9 mouse cellular contexts compared by ENCODE assay signal in the genomic region with DNA sequence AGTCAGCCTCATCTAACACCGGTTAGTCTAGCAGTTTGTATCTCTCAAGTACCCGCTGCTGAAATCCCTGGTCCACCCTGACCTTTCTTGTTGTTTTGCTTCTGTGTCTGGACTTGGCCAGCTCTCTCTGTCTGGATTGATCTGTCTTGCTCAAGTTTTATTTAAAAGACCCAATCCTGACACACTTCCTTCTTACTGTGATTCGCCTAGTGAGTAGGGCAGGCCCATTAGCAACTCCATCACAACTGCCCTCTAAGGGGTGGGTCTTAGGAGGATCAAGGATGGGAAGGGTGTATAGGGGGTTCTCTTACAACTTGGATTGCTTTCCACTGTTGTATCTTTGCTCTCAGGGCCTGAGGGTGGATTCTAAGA. TPM values are rescaled to one million over a fixed set of nuclear protein-coding genes. Genes with fewer than 3 reads are reported as not detected.
DNase-seq lines count a peak whose midpoint lies in the region; ATAC-seq and TF ChIP-seq lines count a peak whose summit lies in the region.
"Had no signal": no experiment of that assay in that cellular context is flagged by ENCODE, and none has a peak within 500 bp of the region (broad histone marks: within the 10 kb centered on the region; RNA-seq: fewer than 3 reads in every experiment).

No protein-coding gene starts in this region.

- DNase-seq in layer of hippocampus, adult 2 months (ENCODE audit: low spot score in 2 of 2) = no peak
- no peak for DNase-seq in layer of hippocampus, postnatal 36 days
- peak; percentile 69 to 81 for DNase-seq in heart, adult 9 months (ENCODE audit: low spot score in 2 of 2)
- DNase-seq in kidney, adult 9 months = peak; percentile 22
- peak; percentile 20 for DNase-seq in lung, postnatal 14 days
- no peak for DNase-seq in adrenal gland, postnatal 25 days
- no peak for DNase-seq in cerebellum, postnatal 25 days

- ATAC-seq in erythroid progenitor cell, adult 5-6 weeks (replicated peaks; ENCODE audit: low FRiP score, poor library complexity, severe bottlenecking) = no peak
- ATAC-seq: Patski had no signal

- TF ChIP-seq CTCF in layer of hippocampus, adult 2 months (conservative IDR thresholded peaks at IDR 0.05) = no peak

- H3K4me3 ChIP-seq in layer of hippocampus, adult 2 months = peak overlapping the region; percentile 68

- H3K27ac ChIP-seq in layer of hippocampus, adult 2 months = peak overlapping the region; percentile 91

RNA-seq across cellular contexts. Expression of a gene that starts 1.0 kb away (rescaled TPM):
- total RNA-seq in layer of hippocampus, adult 2 months (2021) = 1 to 10 TPM; 4.8 to 5.1 TPM
- total RNA-seq in layer of hippocampus, postnatal 36 days (2021) = 1 to 10 TPM; 5.4 to 5.8 TPM
- total RNA-seq in erythroid progenitor cell, adult 5-6 weeks (2015; ENCODE audit: low replicate concordance) = not detected in 2 replicates
- not detected in 2 replicates for total RNA-seq in erythroid progenitor cell, adult 5-6 weeks (2017; ENCODE audit: low replicate concordance)
- total RNA-seq in adrenal gland, postnatal 25 days (2021) = 7.3 and 8.7 TPM in 2 replicates

RNA-seq across cellular contexts. Expression of a gene that starts 22.6 kb away (rescaled TPM):
- total RNA-seq in layer of hippocampus, adult 2 months (2021) = not detected
- not detected for total RNA-seq in layer of hippocampus, postnatal 36 days (2021)
- not detected in 2 replicates for total RNA-seq in erythroid progenitor cell, adult 5-6 weeks (2015; ENCODE audit: low replicate concordance)
- total RNA-seq in erythroid progenitor cell, adult 5-6 weeks (2017; ENCODE audit: low replicate concordance) = not detected in 2 replicates
- 4.1 and 4.5 TPM in 2 replicates for total RNA-seq in adrenal gland, postnatal 25 days (2021)

RNA-seq across cellular contexts. Expression of a gene that starts 53.5 kb away (rescaled TPM):
- 10 to 100 TPM; 37.7 to 44.4 TPM for total RNA-seq in layer of hippocampus, adult 2 months (2021)
- total RNA-seq in layer of hippocampus, postnatal 36 days (2021) = 10 to 100 TPM; 39.3 to 40.2 TPM
- total RNA-seq in erythroid progenitor cell, adult 5-6 weeks (2015; ENCODE audit: low replicate concordance) = 61.2 and 64.5 TPM in 2 replicates
- 16.7 and 17.2 TPM in 2 replicates for total RNA-seq in erythroid progenitor cell, adult 5-6 weeks (2017; ENCODE audit: low replicate concordance)
- total RNA-seq in adrenal gland, postnatal 25 days (2021) = 48.8 and 52.5 TPM in 2 replicates

Comparison
In these comparisons a context has a peak if more than half of its experiments do, and no peak if none do; other contexts are left out.
1. DNase-seq: peak in heart, adult 9 months (2 of 2), kidney, adult 9 months (single experiment) and lung, postnatal 14 days (single experiment); none in layer of hippocampus, adult 2 months (0 of 2), layer of hippocampus, postnatal 36 days (0 of 2), adrenal gland, postnatal 25 days (single experiment) and cerebellum, postnatal 25 days (0 of 2).